Mouse (Mus musculus): ENCODE data around the gene Med16.
"Not testable (repeated sequence)": the region's sequence is repeated elsewhere in the genome, so short reads cannot be mapped to it uniquely, and the experiment has no call there.

Med16 gene

DNA sequence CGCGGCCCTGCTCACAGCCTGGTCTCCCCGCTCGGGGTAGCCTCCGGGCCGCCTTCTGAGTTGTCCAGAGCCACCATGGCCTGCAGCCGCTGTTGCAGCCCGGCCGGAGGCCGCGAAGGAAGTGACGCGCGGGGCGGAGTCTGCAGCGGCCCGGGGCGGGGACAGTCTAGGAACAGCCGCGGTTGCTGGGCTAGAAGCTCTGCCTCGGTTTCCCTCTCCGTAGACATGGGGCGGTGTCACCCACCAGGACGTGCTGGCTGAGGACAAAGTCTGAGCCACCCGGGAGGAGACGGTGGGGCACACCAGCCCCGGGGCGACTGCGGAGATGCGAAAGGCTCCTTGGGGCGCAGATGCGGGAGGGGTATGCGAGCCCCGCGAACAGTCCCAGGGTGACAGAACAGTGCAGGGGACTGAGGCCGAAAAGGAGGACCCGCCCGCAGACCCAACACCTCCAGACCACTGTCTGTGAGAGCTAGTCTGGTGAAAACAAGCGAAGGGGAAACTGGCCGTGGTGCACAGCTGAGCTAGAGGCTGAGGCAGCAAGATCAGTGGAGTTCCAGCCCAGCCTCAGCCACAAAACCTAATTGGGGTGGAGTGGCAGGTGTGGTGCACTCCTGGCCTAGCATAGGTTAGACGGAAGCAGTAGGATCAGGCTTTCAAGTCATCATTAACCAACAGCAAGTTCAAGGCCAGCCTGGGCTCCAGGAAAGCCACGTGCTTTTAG lies 8.2 kb upstream of the Med16 start, which contains the start of gene Kiss1r:
Gene Kiss1r, plus strand, starts transcription at position 164 of the 724 bp plus-strand sequence.
- peak; percentile 92 to 93 for DNase-seq

- DNase-seq: peak in 1 of 2 experiments; percentile 35
These were observed 7.4 kb upstream of the Med16 start for GRCm38 (mm10) chr10:79916081-79916480.

DNA sequence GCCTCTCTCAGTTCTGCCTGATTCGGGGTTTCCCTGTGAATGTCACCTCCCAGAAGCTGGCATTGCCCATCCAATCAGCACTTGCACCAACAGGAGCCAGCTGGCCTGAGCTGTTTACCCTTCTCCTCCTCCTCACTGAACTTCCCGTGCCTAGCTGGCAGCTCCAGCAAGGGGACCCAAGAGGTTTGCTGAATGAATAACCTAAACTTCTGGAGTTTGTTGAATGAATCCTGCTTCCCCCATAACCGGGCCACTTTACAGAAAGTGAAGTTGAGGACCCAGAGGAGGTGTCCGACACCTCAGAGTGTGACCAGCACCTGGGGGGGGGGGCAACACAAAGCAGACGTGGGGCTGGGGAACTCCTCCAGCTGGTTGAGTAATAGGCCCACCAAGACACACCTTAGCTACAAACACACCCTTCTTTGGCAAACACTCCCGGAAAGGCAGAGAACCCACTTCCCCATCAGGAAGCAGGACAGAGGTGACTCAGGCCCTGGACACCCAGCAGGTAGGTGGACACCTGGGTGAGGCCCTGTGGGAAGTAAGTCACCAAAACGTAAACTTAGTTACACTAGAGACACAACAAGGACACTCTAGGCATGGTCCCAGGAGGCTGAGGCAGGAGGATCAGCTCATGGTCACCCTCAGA lies 6.3 kb upstream of the Med16 start:
- peak in 1 of 2 experiments; percentile 35 for DNase-seq

DNA sequence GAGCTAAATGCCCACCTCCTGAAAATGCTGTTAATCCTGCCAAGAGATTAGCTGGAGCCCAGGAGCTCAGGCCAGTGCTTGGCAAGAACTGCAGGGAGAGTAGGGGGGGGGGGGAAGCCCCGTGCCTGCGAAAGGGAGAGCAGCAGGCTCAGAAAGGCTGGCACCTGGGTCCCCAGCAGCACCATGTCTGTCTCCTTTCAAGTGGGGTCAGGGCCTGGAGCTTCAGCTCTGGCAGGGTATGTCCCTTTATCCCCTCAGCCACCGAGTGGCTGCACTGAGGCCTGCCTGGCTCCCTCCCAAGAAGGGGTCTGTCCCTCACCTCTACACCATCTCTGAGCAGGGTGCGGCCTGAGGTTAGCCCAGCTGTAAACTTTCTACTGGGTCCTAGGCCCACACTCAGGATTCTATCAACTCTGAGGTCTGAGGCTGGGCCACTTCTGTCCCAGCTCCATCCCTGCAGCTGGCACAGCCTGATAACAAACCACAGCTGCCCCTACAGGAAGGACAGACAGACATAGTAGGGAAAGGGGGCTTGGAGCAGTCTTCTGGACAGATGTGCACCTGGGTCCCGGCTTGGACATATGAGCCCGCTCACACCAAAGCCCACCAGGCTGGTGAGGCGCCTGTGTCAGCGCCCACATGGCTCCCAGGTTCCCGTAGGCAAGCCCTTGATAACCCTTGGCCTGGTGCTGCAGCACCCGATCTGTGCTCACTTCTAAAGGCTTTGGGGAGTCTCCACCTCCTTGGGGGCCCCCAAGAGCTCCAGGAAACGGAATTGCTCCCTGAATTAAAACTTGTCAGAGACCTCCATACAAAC lies 5.6 kb upstream of the Med16 start:
- no peak for DNase-seq

DNA sequence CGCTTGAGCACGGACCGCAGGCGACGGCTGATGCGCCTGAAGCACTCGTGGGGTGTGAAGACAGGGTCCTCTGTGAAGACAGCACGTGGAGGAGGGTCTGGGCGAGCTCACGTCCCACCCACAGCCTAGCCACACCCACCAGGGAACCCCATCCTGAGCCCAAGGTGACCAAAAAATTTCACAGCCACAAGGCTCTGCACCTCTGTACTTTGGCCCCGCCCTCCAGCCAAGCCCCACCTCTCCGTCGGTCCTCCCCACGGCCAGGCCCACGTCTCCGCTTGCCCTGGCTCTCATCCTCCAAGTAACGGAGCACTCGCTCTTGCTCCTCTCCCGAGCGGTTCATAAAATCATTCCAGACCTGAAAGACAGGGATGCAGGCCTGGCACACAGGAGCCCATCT lies 3.7 kb upstream of the Med16 start:
- DNase-seq: peak in 1 of 2 experiments; percentile 39

GRCm38 (mm10) chr10:79910556-79910955 lies 1.8 kb upstream of the Med16 start, which contains the start of gene Gm26602:
Gene Gm26602, plus strand, starts transcription at chr10:79910856.
- DNase-seq: no peak

DNA sequence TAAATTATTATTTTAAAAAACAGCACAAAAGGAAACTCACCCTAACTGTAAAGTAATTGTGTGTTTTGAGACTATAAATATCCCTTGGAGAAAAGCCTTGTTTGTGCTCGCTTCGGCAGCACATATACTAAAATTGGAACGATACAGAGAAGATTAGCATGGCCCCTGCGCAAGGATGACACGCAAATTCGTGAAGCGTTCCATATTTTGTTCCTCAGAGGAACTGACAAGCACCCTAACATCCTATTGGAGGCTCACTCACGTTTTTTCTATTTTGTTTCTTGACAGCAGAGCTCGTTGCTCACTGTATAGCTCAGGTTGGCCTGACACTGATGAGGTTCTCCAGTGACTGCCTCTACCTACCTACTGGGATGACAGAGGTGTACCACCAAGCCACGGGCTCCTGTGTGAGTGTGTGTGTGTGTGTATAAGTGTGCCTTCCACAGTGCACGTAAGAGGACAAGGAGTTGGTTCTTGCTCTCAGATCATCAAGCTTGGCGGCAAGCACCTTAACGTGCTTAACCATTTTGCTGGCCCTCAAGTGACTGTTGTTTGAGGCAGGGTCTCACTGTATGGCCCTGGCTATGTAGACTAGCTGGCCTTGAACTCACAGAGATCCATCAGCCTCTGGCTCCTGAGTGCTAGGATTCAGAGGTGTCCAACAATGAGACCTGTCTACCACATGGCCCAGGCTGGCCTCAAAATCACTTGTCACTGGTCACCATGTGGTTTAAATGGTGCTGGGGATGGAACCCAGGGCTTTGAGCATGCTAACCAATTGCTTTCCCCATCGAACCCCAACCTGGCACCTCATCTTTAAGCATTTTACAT lies 584 bp upstream of the Med16 start:
- DNase-seq: peak in 1 of 2 experiments; percentile 50

- no peak for DNase-seq
These were observed 1.3 kb downstream of the Med16 start for GRCm38 (mm10) chr10:79907415-79907814.

GRCm38 (mm10) chr10:79906712-79907111 lies 2.0 kb downstream of the Med16 start:
- no peak for DNase-seq

GRCm38 (mm10) chr10:79900951-79901410 lies 7.7 kb downstream of the Med16 start:
- peak in 1 of 2 experiments; percentile 45 for DNase-seq

GRCm38 (mm10) chr10:79897316-79898245 lies 11.1 kb downstream of the Med16 start:
- DNase-seq: peak in 1 of 2 experiments; percentile 69

DNA sequence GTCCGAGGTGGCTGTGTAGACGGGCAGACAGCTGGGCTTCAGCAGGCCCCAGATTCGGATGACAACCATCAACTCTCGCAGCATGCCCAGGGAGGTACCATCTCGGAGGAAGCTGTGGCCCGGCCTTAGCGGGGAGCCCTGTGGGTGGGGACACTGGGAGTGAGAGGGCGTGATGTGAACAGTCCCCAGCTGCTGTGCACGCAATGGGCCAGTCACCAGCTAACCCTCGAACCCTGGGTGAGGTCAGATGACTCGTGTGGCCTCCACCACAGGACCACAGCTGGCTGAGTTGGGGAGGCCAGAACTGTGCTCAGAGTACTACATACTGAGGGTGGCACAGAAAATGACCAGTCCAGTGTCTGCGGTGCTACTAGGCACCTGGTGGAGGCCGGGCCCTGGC lies 11.9 kb downstream of the Med16 start:
- no peak for DNase-seq

GRCm38 (mm10) chr10:79896306-79896705 lies 12.4 kb downstream of the Med16 start:
- peak in 1 of 2 experiments; percentile 38 for DNase-seq

- peak; percentile 89 for DNase-seq
These were observed 16.1 kb downstream of the Med16 start for GRCm38 (mm10) chr10:79892451-79893118.

- DNase-seq: no peak
These were observed 18.1 kb downstream of the Med16 start, which contains the start of gene Cfd for GRCm38 (mm10) chr10:79890670-79891069. Gene Cfd, plus strand, starts transcription at chr10:79890853.

DNA sequence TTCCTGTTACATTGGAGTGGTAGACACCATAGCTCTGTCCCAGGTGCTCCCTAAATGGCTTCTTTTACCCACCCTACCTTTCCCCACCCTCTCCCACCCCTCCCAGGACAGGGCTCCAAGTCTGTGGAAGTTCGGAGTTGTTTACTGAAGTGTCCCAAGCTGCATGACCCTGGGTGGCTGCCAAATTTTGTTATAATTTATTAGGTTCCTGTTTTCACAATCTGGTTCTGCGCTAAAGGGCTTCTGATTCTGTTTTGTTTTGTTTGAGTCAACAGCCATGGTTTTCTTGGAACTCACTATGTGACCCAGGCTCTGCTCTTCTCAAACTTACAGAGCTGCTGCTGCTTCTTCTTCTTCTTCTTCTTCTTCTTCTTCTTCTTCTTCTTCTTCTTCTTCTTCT lies 19.3 kb downstream of the Med16 start:
- DNase-seq: peak; percentile 51 to 56

DNA sequence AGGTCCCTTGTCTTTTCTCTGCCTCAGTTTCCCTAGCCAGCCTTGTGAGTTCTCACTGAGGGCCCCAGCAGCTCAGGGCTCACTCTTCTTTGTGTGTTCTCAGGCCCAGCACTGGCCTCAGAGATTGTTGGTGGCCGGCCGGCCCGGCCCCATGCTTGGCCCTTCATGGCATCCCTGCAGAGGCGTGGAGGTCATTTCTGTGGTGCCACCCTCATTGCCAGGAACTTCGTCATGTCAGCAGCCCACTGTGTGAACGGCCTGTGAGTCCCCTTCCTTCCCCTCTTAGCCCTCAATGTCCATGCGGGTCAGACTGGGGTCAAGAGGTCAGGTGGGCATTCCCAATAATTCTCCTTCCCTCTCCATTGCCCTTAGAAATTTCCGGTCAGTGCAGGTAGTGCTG lies 22.1 kb downstream of the Med16 start:
- no peak for DNase-seq

GRCm38 (mm10) chr10:79886054-79886453 lies 22.7 kb downstream of the Med16 start, which contains the start of gene Elane:
Gene Elane, plus strand, starts transcription at chr10:79886247.
- DNase-seq: no peak

- DNase-seq: not testable (repeated sequence)
These were observed 23.8 kb downstream of the Med16 start for GRCm38 (mm10) chr10:79884938-79885337.

DNA sequence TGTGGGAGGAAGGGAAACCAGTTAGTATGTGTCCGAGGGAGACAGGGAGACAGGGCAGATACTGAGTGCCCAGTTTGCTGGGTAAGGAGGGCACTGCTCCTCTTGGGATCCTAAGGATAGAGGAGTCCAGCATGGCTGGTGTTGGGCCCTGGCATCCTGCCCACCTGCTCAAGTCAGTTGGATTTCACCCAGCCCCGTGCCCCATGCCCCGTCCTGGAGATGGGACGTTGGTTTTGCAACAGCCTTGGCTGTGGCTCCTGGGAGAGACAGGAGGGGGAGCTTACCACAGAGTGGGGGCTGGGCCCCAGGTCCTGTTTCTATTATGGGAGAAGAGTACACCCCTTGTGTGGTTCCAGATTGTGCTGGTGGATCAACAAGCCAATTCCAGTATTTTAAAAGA lies 24.3 kb downstream of the Med16 start:
- peak in 1 of 2 experiments; percentile 62 for DNase-seq
